Mouse (Mus musculus) heart, adult 9 months (tissue): ENCODE results near the gene Fadd.
A peak's percentile ranks its signal among the peaks of the same experiment; 100 is the strongest.

Source experiments
- DNase-seq, 2 experiments: peaks; one replicate each; pipeline ENCODE4 v3.0.0; 2022; ENCODE audit warnings: low spot score in 2 of 2

The Fadd gene

DNA sequence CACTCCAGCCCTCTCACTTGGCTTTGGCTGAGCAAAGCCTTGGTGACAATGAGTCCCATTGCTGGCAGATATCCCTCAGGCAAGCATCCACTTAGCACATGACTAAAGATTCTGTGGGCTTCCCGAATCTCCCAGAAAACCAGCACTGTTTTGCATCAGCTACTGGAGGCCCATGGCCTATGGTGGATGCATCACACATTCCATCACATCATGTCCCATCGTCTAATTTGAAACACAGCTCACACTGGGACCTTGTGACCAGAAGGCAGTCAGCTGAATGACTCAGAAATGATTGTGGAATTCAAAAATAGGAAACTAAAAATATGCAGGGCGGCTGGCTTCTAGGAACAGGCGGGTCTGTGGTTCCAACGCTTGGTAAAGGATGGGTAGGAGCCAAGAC is 4.4 kb downstream of the Fadd start:
- DNase-seq = peak; percentile 47 to 64

DNA sequence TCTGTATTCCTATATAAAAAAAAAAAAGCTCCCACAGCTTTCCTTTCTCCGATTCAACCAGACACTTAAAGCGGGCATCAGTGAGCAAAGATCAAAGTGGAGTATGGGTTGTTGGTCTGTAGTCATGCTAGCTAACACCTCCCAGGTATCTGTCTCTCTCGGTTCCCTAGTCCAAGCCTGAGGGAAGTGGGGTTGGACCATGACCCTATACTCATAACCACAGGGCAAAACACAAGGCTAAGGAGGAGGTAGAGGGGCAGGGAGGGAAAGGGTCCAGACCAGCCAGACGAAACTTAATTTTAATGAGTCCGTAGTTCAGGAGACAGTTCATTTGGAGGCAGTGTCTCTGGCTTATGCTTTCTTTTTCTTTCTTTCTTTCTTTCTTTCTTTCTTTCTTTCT is 10.0 kb downstream of the Fadd start:
- DNase-seq = no peak

DNA sequence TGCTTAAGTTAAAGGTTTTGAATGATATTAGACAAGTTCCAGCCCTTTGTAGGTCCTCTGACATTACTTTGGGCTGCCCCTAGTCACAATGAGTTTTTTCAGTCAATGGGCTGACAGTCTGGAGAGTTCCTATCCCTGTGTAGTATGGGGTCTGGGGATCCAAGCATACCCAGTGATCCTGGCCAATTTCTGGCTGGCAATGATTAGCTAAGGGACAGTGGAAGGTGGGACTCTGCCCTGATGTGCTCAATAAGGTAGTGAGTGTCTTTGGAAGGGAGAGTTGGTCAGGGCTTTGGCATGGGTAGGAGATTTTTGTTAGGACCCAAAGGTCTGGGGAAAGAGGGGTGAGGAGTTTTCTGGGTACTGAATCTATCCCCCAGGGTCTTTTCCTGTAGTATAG is 10.7 kb downstream of the Fadd start:
- no peak for DNase-seq

DNA sequence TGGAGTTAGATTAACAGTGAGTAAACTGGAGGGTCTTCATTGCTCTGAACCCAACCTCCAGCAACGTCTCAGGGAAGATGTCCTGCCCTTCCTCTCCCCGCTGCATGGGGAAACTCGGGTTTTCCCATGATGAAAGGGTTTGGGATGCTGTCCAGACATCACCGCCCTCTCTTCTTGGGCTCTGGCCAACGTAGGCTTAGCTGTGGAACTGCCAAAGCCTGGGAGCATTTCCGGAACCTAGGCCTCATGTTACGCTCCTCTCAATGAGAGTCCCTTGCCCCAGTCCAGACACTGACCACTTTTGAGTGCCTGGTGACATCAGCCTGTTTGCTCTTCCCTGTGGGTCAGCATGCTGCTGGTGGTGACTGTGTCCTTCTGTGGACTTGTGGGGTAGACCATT is 12.8 kb downstream of the Fadd start:
- peak; percentile 55 to 82 for DNase-seq

DNA sequence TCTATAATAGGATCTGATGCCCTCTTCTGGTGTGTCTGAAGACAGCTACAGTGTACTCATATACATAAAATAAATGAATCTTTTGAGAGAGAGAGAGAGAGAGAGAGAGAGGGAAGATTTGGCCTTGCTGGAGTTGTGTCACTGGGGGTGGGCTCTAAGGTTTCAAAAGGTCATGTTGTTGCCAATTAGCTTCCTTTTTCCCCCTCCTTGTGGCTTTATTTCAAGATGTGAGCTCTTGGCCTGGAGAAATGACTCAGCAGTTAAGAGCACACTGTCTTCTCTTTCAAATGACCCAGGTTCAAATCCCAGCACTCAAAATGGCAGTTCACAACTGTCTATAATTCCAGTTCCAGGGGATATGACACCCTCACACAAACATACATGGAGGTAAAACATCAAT is 14.2 kb downstream of the Fadd start:
- no peak for DNase-seq

DNA sequence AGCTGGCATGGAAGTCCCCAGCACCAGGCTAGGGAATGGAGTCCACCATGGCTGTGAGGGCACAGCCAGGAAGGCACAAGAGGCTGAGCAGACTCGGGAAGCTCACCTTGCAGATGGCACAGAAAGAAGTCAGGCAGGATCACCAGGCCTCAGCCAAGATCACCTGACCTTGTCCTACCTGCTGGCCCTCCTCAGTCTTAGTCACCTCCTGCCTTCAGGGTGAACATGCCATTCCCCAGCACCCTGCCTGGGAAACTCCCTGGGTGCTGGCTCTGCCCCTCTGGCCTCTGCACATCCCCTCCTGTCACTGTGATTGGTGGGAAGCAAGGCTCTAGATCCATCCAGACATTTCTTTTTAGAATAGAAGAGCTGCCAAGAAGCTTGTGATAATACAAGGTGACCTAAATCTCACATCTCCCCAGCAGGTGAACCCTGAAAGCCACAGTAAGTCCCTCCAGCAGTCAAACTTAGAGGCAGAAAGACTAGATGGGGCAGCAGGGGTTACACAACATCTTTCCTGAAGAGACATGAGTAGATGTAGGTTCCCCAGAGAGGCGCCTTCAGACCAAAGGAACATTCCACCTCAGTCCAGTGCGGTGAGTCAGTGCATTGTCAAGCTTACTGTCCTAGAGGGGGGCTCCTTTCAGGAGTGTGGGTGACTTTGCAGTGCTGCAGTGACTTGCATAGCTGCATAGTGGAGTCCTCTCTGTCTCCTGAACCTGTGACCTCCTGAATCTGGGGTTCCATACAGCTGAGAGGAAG is 15.2 kb downstream of the Fadd start:
- no peak for DNase-seq

DNA sequence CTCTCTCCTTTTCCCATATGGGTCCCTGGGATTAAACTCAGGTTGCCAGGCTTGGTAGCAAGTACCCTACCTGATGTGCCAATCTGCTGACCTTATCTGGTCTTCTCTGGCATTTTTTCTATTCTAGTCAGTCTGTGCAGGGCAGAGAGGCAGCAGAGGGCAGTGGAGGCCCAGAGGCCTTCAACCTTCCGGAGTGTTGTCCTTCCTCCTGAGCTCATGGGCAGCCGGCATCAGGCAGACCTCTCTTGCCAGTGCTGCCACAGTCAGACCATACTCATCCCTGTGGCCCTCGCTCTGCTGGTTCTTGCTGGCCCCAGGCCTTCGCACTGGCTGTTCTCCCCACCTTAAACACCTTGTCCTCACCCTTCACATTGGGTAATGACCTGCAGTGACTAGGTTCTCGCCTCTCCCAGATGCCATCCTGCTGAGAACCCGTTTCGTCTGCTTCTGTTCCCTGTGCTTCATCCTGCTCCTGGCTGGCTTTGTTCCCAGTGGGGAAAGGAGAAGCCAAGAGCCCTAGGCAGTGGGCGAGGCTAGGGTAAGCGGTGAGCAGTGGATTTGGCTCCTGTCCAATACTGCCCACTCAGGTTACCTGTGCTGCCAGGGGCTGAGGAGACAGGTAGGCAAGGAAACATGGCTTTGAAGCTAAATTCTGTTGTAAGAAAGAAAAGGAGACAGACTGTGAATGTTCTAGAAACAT is 18.7 kb downstream of the Fadd start:
- DNase-seq = no peak

DNA sequence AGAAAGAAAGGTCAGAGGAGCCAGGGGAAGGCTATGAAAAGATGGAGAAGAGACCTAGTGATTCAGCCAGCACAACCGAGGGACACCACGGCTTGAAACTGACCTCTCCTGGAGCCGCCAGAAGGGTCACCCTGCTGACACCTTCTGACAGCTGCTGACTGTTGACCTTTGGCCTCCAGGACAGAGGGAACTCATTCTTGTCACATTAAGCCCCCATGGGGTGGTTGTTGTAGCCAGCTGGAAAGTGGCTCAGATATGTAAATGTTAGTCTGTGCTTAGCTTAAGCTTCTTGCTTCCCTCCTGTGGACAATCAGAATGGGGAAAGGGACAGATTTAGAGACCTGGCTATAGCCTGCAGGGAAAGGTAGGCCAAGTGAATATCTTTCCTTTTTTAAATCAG is 20.2 kb downstream of the Fadd start:
- DNase-seq = no peak

DNA sequence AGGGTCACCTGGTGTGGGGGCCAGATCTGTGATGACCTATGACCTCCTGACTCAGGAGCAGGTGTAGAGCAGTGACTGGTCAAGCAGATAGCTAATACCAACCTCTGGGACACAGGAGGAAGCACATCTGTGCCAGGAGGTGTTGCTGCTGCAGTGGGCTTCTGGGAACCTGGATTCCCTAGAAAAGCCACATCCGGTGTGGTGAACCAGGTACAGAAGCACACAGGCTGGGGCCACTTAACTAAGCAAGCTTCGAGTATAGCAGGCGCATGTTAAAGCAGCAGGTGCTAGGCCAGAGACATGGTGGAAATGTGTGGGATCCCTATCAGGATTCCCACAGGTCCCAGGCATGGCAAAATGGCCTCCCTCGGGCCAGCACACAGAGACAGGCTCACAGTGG is 21.7 kb downstream of the Fadd start:
- DNase-seq = no peak

DNA sequence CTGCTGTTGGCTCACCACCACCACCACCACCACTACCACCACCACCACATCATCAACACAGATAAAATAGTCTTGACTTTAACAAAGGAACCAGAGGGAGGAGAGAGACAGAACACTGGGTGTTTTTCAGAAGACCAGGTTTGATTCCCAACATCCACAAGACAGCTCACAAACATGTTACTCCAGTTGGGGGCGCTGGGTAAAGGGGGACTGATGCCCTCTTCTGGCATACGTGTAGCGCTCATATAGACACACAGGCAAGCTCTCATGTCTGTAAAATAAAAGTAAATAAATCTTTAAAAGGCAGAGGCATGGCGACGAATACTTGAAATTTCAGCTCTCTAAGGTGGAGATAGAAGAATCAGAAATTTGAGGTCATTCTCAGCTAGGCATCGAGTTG is 23.7 kb downstream of the Fadd start:
- no peak for DNase-seq

DNA sequence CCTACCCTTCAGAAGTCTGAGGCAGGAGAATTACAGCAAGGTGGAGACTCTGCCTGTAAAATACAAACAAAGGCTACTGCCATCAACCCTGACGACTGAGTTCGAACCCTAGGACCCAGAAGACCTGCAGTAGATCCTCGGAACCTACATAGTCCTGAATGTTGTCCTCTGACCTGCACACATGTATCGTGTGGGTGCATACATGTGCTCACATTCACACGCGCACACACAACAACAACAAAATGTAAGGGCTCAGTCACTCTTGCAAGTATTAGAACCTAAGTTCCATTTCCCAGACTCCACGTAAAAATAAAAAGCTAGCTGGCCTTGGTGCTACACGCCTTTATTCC is 28.2 kb downstream of the Fadd start:
- no peak for DNase-seq

DNA sequence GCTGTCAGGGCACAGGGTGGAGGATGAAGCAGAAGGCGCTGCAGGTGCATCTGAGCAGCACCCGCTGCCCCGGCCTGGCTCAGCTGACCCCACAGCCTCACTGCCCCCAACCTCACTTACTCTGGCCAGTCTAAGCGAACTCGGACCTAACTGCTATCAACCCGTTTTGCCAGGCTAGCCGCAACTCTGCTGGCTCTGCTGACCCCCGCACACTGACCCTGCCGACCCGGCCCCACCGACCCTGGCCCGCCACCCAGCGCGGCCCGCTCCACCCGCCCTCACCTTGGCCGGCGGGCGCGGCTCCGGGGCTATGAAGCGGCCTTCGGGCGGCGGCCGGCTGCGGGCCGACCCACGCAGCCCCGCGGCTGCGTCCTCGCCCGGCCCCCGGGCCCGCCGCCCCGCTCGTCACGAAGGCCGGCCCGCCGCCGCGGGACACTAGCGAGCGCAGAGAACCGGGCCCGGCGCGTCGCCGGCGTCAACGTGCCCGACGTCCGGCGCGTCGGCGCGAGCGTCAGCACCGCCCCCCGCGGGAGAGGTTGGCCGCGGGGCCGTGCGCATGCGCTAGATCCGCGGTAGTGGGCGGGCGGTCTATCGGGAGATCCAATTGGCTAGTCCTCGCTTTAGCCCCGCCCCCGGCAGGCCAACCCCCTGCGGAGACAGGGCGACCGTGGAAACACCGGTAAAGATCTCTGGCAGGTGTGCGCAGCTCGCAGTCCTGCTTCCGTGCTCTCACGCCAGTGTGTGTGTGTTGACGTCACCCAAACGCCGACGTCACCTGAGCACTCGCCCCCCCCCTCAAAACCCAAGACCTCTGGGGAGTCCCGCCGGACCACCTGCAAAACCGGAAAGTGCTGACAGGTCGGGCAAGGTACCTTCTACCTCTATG is 28.8 kb downstream of the Fadd start, which contains the start of gene Ppfia1:
TSS of gene Ppfia1 (minus strand) at position 493 of the 886 bp plus-strand sequence.
- peak; percentile 96 to 97 for DNase-seq

DNA sequence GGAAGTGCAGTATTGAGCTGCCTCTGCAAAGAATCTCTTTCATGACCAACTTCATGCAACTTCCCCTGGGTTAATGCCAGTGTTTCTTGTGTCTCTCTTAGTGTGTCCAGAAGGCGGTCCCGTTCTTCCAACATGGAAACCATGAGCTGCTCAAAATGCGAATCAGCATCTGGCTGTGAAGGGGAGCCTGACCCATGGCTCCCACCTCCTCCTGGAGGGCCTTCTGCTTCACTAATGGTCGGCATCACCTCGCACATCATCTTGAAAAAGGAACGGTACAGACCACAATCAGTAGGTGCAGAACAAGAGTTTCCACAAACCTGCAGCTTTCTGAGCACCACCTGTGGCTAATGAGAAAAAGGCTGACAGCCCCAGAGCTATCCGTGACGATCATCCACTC is 30.0 kb downstream of the Fadd start:
- no peak for DNase-seq

DNA sequence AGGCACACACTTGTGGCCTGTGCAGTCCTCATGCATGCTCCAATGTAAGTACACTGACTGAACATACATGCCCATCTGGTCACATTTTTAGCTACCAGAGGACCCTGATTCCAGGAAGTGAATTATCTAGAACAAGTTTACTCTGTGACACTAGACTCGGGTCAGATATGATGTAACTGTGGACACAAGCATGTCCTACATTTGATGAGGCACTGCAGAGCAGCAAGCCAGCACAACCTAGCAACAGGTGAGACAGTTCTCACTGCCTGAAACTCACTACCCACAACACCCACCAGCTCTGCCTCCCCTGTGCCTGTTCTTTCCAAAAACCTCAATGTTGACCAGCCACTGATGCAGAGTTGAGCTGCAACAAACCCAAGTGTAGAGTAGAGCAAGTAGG is 31.5 kb downstream of the Fadd start:
- DNase-seq = no peak

DNA sequence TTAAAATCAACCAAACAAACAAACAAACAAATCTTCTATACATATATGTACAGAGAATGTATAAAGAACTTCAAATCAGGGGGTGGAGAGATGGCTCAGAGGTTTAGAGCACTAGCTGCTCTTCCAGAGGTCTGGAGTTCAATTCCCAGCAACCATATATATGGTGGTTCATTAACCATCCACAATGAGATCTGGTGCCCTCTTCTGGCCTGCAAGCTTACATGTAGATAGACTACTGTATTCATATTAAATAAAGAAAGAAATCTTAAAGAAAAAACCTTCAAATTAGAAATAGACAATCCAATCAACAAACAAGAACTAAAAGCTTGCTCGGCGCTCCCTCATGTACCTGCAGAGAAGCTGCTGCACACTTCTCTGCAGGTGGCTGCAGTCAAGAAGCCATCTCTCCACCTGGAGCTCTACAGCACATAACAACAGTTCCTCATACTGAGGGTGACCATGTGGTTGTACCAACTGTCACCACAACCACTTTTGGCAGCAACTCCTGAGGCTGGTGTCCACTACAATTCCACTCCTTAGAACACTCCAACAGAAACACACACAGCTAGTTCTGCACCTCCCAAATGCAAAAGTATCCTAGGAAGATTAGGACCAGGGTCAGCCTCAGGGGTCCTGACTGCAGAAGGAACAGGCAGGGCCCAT is 32.2 kb downstream of the Fadd start:
- no peak for DNase-seq

DNA sequence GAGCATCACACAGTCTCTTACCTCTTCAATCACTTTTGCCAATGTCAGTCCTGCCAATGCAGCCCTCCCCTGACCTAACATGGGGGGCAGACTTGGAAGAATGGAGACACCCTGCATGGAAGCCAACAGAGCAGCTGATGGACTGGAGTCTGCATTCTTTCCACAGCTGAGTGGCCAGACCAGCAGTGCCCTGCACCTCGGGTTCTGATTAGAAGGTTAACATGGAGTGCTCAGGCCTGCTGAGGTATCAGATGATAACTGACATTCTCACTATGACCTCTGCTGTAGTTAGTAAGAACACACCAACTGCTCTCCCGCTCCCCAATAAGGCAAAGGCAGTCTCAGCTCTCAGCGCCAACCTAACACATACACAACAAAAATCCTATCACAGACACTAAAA is 37.0 kb downstream of the Fadd start:
- peak; percentile 72 to 80 for DNase-seq

DNA sequence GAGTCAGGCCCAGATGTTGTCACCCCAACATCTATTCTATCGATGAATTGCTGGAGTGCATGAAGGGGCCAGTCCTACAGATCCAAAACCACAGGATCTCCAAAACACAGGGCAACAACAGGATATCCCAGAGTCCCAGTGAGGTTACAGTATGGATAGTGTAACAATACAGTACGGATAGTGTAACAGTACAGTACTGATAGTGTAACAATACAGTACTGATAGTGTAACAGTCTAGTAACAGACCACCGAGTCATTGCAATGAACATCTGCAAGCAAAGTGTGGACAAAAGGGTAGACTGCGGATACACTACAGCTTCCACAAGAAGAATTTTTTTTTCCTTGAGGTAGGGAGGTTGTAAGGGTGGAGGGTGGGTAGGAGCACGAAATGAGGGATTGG is 40.9 kb downstream of the Fadd start:
- no peak for DNase-seq

DNA sequence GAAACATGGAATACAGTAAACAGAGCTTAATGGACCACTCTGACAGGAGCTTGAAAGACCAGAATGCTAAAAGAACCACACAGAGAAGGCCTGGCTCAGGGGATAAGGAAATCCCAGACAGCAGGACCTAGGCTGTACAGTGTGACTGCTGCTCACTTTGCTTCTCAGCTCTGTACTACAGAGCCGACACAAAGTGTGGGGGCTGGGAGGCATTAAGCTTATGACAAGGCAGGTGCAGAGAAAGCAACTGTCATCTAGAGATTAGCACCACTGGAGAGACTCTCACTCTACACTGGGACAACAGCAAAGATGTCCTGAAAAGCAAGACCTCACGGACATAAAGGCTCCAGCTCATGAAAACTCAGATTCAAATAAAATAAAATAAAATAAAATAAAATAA is 43.1 kb downstream of the Fadd start:
- no peak for DNase-seq

DNA sequence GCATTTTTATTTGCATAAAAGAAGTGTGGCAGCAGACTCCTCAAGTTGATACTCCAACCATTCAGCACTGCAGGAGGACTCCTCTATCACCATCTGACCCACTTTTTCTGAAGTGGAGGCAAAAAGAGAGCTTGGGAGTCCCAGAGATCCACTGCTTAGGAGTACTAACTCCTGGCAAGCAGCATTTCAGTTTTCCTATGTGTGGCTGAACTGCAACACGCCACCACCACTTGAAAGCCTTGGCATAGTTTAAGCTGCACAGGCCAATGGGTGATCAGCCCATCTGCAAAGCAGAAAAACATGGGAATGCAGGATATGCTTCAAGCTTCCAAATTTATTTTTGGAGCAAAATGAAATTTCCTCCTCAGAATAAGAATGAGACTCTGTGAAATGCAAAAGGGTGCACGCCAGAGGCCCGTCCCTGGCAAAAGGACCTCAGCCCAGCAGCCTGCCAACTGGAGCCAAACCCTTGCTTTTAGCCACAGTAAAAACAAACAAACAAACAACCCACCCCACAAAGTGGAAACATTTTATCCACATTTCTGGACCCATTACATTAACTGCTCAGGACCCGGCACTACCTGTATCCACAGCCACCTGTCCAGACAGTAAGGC is 44.1 kb downstream of the Fadd start:
- peak in 1 of 2 experiments; percentile 26 for DNase-seq

DNA sequence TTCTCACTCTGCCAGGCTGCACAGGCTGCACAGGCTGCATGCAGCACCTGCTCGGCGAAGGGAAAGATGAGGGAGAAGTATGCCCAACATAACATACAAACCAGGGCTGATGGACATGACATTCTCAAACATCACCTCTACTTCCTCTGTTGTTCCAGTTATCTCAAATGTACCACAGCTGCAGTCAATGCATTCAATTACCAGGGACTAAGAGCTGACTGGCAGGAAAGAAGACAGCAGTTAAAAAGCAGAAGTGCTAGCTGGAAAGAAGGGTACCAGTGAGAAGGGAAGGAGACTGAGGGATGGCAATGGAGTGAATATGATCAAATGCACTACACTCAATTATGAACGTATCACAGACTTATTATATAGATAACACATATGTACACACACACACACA is 45.9 kb downstream of the Fadd start:
- no peak for DNase-seq

DNA sequence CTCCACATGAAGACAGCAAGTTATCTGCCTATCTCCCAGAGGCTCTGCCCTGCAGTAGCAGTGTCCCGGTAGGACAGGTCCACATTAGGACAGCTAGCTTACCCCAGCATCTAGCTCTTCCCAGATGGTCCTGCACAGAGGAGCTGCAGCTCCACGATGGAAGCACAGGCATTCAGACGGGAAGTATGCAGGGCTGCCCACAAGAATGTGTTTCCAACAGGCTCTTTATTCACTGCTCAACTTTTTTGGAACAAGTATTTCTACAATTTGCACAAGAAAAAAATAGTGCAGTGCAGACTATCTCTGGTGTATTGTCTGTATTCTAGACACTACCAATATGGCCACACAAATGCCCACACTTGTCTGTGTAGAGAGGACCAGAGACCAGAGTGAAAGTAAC is 47.5 kb downstream of the Fadd start:
- DNase-seq = no peak
